Mouse (Mus musculus) left cerebral cortex, adult 9 months (tissue): ENCODE measurements at regions not wholly inside any gene's neighbourhood (a gene's known extent, or its start where the extent isn't known, plus 50 kb on each side); places are given as distances from the start of the nearest gene placed in this dataset.

Experiments
- DNase-seq, 2 experiments: peaks; one replicate each; pipeline ENCODE4 v3.0.0; 2022; ENCODE audit warnings: low spot score in 2 of 2

- DNase-seq, result no peak
Observed at GRCm38 (mm10) chr13:37704475-37704874, 73.7 kb upstream of the Rreb1 start.

GRCm38 (mm10) chr13:37705482-37705881 is 72.7 kb upstream of the Rreb1 start:
- DNase-seq, result no peak

- no peak for DNase-seq
Observed at GRCm38 (mm10) chr13:37710913-37711312, 67.3 kb upstream of the Rreb1 start.

GRCm38 (mm10) chr13:37712908-37713496 is 65.2 kb upstream of the Rreb1 start:
- no peak for DNase-seq

- no peak for DNase-seq
Observed at GRCm38 (mm10) chr13:37715058-37715712, 63.0 kb upstream of the Rreb1 start.

GRCm38 (mm10) chr13:37715770-37716693 is 62.2 kb upstream of the Rreb1 start:
- no peak for DNase-seq

- DNase-seq, result no peak
Observed at GRCm38 (mm10) chr13:37717793-37718192, 60.4 kb upstream of the Rreb1 start.

GRCm38 (mm10) chr13:37718364-37718763 is 59.8 kb upstream of the Rreb1 start:
- DNase-seq, result no peak
